Mouse (Mus musculus) kidney, postnatal 10 days (tissue): ENCODE data around the gene Acsl4.

Experiments used
- DNase-seq: peaks from one replicate; pipeline ENCODE4 v3.0.0; 2021; ENCODE audit warnings: mixed read lengths

Acsl4 gene

DNA sequence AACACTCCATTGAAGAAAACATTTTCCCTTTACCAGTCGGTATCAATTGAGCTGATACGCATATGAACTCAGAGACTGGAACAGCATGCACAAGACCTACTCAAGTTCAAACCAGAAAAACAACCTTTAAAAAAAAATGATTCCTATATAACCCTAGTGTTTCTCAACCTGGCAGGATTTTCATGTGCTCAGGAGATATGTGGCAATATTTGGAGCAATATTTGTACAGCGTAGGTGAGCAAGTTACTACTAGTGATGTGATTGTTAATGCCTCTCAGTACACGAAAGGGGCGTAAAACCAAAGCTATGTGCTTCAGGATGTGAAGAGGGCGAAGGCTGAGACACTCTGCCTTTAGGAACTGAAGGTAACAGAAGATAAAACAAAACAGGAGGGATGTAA is 54.1 kb downstream of the Acsl4 start:
- no peak for DNase-seq

DNA sequence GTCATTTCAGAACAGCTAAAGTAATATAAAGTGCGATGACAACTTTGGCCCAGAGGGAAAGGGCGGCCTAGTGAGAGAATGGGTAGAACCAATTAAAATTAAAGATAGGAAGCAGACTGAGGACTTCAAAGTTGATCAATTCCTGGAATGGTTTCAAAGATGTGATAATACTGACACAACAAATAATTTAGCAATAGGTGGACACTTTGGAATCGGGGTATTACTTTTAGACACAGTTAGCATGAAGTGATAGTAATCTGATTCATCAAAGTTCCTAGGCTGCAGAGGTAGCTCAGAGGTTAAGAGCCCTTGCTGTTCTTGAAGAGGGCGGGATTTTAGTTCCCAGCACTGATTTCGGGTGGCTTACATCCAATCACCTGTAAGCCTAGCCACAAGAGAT is 54.8 kb downstream of the Acsl4 start:
- DNase-seq: no peak

DNA sequence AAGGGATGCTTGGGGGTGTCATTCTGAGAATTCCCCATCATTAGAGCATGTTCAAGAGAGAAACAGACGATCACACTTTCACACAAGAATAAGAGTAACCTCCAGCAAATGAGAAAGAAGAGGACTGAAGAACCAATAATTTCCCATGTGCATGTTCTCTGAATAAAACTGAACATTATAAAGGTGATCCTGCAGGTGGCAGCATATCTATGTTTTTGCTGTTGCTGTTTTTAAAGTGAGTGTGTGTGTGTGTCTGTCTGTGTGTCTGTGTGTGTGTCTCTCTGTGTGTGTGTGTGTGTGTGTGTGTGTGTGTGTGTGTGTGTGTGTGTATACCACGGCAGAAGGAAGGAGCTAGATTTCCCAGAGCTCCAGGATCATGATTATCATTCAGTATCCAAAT is 64.6 kb downstream of the Acsl4 start:
- DNase-seq: no peak

DNA sequence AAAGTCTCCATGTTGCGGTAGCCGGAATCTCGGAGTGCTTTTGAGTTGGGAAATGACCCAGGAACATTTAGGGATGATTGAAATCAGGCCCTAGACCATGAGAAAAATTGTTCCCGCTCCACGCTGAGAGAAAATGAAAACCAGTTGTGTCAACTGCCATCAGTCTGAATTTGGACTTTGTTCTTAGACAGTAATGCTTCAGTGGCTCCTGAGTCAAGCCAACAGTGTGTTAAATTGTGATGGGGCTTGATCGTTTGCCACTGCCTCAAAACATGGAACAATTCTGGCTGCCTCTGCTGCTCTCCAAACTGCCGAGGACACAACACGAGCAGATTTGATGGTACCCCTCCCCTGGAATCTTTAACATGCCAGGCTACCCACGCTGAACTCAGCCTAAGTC is 74.2 kb downstream of the Acsl4 start:
- DNase-seq: no peak

DNA sequence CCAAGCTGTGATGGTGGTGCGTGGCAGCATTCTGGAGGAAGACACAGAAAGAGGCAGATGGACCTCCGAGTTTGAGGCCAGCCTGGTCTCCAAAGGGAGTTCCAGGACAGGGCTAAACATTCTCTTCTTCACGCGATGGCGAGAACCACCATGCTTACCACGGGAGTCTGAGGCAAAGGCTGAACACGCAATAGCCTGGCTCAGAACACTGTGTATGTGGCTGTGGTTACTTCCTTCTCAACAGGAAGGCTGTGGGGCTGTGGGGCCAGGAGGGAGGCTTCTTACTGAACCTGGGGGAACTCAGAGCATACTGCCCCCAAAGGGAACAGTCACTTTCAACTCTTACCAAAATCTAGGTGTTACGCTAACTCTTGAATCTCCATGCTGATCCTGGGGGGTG is 75.1 kb downstream of the Acsl4 start:
- no peak for DNase-seq

DNA sequence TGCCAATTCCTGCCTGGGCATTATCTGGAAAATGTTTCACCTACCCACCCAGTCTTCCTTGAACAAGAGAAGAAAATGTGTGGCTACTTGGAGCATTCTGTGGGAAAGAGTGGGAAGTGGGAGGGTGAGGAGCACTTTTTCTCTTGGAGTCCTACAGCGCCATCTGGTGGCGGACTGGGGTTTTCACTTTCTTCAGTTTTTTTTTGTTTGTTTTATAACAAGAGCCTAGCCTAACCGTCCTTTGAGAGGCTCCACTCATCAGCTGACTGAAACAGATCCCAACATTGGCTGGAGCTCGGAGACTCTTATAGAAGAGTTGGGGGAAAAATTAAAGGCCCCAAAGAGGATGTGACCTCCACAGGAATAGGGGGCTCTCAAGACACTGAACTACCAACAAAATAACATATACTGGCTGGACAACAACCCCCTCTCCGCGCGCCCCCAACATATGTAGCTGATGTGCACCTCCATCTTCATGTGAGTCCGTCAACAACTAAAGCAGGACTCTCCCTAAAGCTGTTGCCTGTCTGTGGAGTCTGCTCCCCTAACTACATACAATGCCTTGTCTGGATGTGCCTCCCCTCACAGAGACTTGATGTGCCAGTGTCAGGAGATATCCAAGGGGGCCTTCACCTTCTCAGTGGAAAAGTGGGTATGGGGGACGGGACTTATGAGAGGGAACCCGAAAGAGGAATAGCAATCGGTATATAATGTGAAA is 75.9 kb downstream of the Acsl4 start:
- peak; percentile 80 for DNase-seq

DNA sequence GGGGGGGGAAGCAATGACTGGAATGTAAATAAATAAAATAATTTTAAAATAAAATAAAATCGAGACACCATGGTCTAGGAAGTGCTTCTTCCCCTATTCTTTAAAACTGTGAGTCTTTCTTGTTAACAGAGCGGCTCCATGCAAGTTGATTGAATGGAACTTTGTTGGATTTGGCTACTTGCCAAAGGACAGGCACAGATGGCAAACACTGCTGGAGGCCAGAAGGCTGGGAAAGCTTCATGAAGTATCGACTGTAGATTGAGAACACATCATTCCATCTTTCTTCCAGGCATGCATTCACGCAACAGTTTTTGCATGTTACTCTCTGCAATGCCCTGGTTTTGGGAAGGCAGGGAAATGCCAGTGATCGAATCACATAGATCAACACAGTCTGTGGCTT is 79.9 kb downstream of the Acsl4 start:
- DNase-seq: no peak

DNA sequence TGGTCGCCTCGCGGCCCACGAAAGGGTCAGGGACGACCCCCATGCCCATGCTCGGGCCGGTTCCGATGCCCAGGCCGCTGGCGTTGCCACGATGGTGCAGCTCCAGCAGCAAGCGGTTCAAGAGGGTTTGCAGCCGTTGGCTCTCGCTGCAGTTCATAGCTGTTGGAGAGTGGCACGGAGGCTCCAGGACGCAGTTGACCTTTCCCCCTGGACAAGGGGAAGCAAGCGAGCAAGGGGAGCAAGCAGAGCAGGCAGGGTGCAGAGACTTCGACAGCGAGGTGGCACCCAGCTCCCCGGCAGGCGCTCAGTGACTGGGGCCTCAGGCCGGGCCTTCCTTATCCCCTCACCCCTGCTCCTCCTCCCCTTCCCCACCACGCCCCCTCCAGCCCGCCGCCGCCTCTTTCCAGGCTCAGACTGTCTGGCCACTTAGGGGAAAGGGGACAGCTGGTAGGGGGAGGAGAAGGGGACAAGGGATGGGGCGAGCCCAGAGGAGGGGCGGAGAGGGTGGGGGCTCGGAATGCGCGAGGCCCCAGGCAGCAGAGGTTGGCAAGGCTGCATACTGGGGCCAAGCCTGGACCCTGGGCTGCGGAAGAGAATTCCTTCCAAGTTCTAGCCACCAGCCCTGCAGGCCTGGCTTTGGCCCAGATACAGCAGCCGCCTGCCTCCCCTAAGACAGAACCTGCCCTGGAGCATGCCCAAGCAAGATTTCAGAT is 84.3 kb downstream of the Acsl4 start, which contains the start of gene Kcne1l:
Kcne1l (minus strand) TSS at position 426 of the 713 bp plus-strand sequence.
- peak; percentile 27 for DNase-seq

DNA sequence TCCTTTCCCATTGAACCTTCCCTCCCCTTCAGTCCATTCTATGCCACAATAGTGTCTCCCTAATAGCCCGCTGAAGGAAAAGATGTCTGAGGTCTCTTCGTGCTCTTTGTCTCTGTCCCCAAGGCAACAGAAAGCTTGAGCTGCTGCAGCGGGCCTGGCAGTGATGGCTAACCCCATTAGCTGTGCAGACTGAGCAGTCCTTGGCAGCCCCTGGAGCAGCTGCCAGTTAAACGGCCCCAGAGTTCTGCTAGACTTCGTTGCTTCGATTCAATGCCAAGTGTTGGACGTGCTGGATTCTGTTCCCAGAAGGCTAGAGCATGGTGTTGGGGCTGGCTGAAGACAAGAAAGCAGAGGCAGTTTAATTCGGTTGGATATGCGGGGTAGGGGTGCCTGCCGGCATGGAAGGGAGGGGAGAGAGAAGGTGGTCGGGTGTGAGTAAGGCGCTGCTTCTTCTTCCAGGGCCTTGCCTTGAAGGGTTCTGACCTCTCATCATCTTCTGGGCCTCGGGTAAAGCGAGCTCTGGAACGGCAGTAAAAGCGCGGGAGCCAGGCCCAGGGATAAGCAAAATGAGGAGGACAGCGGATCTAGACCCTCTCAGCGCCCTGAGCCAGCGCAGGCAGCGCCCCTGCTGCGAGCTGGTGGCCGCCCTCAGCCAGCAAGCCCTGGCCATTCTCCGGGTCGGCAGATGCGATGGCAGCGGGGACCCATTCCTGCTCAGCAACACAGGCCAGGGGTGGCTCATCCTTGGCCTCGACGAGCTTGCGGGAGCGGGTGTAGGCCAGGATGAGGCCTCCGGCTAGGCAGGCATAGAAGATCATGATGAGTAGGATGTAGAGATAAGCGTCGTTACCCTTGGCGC is 85.1 kb downstream of the Acsl4 start:
- DNase-seq: peak; percentile 7

DNA sequence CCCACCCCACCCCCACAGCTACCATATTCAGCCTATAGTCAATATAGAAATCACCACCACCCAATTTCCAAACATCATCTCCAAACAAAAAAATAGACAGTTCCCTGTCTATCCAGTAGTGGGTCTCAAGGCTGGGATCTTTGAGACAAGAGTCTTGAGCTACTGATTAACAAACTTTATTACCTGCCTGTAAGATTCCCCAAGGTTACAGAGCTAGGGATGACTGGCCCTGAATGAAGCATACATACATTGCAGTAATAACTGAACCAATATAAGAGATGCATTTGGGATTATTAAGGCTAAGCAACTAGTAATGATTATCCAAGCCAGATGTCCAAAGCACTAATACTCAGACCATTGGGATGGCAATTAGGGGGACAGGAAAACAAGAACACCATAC is 85.7 kb downstream of the Acsl4 start:
- DNase-seq: no peak

DNA sequence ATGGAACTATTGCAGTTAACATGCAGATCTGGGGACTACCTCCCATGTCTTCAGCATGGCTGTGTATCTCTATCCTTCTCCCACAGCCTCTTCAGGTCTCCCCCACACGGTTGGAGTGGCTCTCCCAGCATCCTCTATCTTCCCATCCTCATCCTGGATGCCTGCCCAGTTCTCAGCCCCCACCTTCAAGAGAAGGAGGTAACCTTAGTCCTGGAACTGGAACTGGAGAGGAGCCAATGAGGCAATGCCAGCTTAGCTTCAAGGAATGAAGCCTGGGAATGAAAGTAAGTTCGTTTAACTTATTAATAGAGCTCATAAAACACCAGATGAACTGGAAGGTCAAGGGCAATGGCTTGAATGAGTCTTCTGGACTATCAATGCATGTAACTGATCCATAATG is 86.9 kb downstream of the Acsl4 start:
- DNase-seq: peak; percentile 69

DNA sequence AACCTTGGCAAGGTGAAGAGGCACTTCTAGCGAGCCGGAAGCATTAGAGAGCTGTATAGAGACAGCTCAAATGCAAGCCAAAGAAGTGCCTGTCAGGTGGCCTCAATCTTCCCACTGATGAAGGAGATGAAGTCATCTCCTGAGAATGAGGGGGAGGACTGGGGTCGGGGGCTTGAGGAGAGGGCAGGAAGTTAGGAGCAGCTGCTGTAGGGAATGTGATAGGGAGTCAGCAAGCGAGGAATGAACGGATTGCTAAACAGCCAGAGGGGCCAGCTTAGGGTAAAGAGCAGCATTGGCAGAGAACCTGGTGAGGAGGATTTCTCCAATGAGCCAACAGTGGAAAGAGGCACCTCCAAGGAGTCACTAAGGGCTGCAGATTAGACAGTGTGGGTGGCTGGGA is 104.4 kb downstream of the Acsl4 start:
- no peak for DNase-seq

DNA sequence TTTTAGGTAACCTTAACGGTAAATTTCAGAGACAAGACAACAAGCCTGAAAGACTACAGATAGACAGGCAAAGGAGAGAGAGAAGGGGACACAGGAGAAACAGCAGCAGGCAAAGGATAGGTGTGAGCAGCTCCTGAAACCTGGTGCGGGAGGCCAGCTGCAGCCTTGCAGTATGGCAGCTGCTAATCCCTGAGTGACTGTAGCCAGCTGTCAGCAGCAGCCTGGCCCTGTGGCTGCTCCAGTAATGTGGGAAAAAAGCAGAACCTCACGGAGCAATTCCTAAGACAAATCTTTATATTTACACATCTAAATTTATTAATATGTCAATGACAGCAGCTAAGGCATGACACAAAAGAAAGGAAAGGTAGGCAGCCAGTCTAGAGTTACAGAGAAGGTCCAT is 113.8 kb downstream of the Acsl4 start:
- DNase-seq: no peak

DNA sequence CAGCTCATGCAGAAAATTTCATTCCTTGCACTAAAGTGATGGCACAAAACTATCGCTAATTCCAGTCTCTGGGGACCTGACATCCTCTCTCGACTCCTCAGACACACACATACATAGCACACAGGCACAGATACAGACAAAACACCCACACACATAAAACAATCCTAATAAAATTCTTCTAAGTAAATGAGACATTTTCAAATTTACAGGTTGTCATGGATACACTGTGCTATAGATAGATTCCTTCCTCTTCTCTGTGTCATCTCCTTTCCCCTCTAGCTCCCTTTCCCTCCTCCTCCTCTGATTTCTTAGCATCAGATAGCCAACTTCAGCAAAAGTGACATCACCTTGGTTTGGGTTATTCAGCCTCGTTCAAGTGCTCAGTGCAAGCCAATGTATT is 114.3 kb downstream of the Acsl4 start:
- DNase-seq: no peak
